ENCODE assay signal across 27 mouse cellular contexts in genomic region chr6:115613793-115614192, GRCm38 (mm10). TPM values are rescaled to one million over a fixed set of nuclear protein-coding genes. Genes with fewer than 3 reads are reported as not detected.
DNase-seq lines count a peak whose midpoint lies in the region; ATAC-seq and TF ChIP-seq lines count a peak whose summit lies in the region.
"Had no signal": no experiment of that assay in that cellular context is flagged by ENCODE, and none has a peak within 500 bp of the region (broad histone marks: within the 10 kb centered on the region; RNA-seq: fewer than 3 reads in every experiment).

No protein-coding gene starts in this region.

- H3K36me3 ChIP-seq in hindbrain, embryonic 13.5 days = peaks cover 87% of the 10 kb centered on the region
- H3K36me3 ChIP-seq in hindbrain, postnatal 0 days (ENCODE audit: insufficient read depth, low read length) = peaks cover 79% of the 10 kb centered on the region

- peak overlapping the region; percentile 24; the same call in 1 of the 2 replicates for H3K27ac ChIP-seq in cerebellum, adult 2 months (ENCODE audit: insufficient read depth, low read length)
- H3K27ac ChIP-seq in hindbrain, embryonic 13.5 days = peak overlapping the region; percentile 10; the same call in 1 of the 2 replicates
- no peak overlapping the region for H3K27ac ChIP-seq in hindbrain, postnatal 0 days
- peak overlapping the region; percentile 12 for H3K27ac ChIP-seq in olfactory bulb, adult 2 months (ENCODE audit: insufficient read depth, low read depth, low read length)
- H3K27ac ChIP-seq: embryonic facial prominence, embryonic 12.5 days; embryonic facial prominence, embryonic 15.5 days; forebrain, embryonic 15.5 days; heart, adult 2 months; heart, embryonic 10.5 days; heart, embryonic 13.5 days; hindbrain, embryonic 15.5 days; intestine, embryonic 15.5 days had no signal

- DNase-seq in cerebellum, adult 2 months = no peak
- DNase-seq in cerebellum, adult 8-10 months = no peak
- DNase-seq in hindbrain, postnatal 0 days (ENCODE audit: low spot score) = no peak
- DNase-seq in left cerebral cortex, postnatal 14 days (ENCODE audit: low spot score in 2 of 2) = peak; percentile 35 to 68
- no peak for DNase-seq in left cerebral cortex, adult 11 months (ENCODE audit: low spot score)
- no peak for DNase-seq in adrenal gland, adult 18-20 months (ENCODE audit: low spot score in 2 of 2)
- DNase-seq: adrenal gland, postnatal 10 days; adrenal gland, postnatal 36 days; cerebellum, adult 11-12 months; cerebellum, adult 9-11 months; gastrocnemius, postnatal 10 days; gastrocnemius, postnatal 36 days; heart, adult 2 months; heart, postnatal 14 days; heart, postnatal 4 days had no signal

- intact Hi-C loops in left cerebral cortex, postnatal 14 days (cut with DNase I) = no loop called here

- H3K27me3 ChIP-seq in cerebellum, adult 2 months (ENCODE audit: control insufficient read depth, insufficient read depth, low read length) = no peaks in the 10 kb centered on the region
- H3K27me3 ChIP-seq in hindbrain, embryonic 13.5 days = no peaks in the 10 kb centered on the region
- no peaks in the 10 kb centered on the region for H3K27me3 ChIP-seq in hindbrain, postnatal 0 days (ENCODE audit: insufficient read depth, low read length)
- H3K27me3 ChIP-seq: embryonic facial prominence, embryonic 12.5 days; embryonic facial prominence, embryonic 15.5 days; forebrain, embryonic 15.5 days; heart, embryonic 13.5 days; hindbrain, embryonic 15.5 days; intestine, embryonic 15.5 days had no signal

- peaks cover 7% of the 10 kb centered on the region for H3K4me1 ChIP-seq in cerebellum, adult 2 months (ENCODE audit: control insufficient read depth, insufficient read depth, low read length)
- no peaks in the 10 kb centered on the region for H3K4me1 ChIP-seq in hindbrain, embryonic 13.5 days (replicated peaks)
- no peaks in the 10 kb centered on the region for H3K4me1 ChIP-seq in hindbrain, postnatal 0 days (ENCODE audit: insufficient read depth, low read length)
- peaks cover 7% of the 10 kb centered on the region for H3K4me1 ChIP-seq in olfactory bulb, adult 2 months (ENCODE audit: control insufficient read depth, insufficient read depth, low read length)
- H3K4me1 ChIP-seq: embryonic facial prominence, embryonic 12.5 days; embryonic facial prominence, embryonic 15.5 days; forebrain, embryonic 15.5 days; heart, embryonic 10.5 days; heart, embryonic 13.5 days; hindbrain, embryonic 15.5 days; intestine, embryonic 15.5 days had no signal

- no peak overlapping the region for H3K4me3 ChIP-seq in cerebellum, adult 2 months (replicated peaks; ENCODE audit: insufficient read depth, low read depth, low read length)
- no peak overlapping the region for H3K4me3 ChIP-seq in hindbrain, embryonic 13.5 days
- H3K4me3 ChIP-seq in hindbrain, postnatal 0 days (ENCODE audit: low read length) = no peak overlapping the region
- no peak overlapping the region for H3K4me3 ChIP-seq in olfactory bulb, adult 2 months (ENCODE audit: insufficient read depth, low read depth, low read length)
- H3K4me3 ChIP-seq: embryonic facial prominence, embryonic 12.5 days; embryonic facial prominence, embryonic 15.5 days; forebrain, embryonic 15.5 days; heart, adult 2 months; heart, embryonic 10.5 days; heart, embryonic 13.5 days; hindbrain, embryonic 15.5 days; intestine, embryonic 15.5 days had no signal

- ATAC-seq in hindbrain, embryonic 13.5 days (ENCODE audit: low FRiP score) = no peak
- ATAC-seq in hindbrain, postnatal 0 days = no peak
- ATAC-seq: activated CD4-positive, CD25-positive, alpha-beta regulatory T cell, adult 4 months; forebrain, embryonic 15.5 days; intestine, embryonic 15.5 days had no signal

- no peak overlapping the region for H3K9ac ChIP-seq in hindbrain, embryonic 13.5 days
- no peak overlapping the region for H3K9ac ChIP-seq in hindbrain, postnatal 0 days (replicated peaks; ENCODE audit: low read length)
- H3K9ac ChIP-seq: embryonic facial prominence, embryonic 12.5 days; embryonic facial prominence, embryonic 15.5 days; forebrain, embryonic 15.5 days; heart, embryonic 13.5 days; hindbrain, embryonic 15.5 days; intestine, embryonic 15.5 days had no signal

- TF ChIP-seq CTCF in cerebellum, adult 2 months (IDR thresholded peaks at IDR 0.05; ENCODE audit: borderline replicate concordance, insufficient read depth, low read depth, low read length) = no peak
- TF ChIP-seq CTCF in hindbrain, postnatal 0 days (IDR thresholded peaks at IDR 0.05; ENCODE audit: low read depth) = no peak
- no peak for TF ChIP-seq CTCF in olfactory bulb, adult 2 months (IDR thresholded peaks at IDR 0.05; ENCODE audit: insufficient read depth, low read depth, low read length)

- H3K9me3 ChIP-seq in hindbrain, embryonic 13.5 days = no peaks in the 10 kb centered on the region
- no peaks in the 10 kb centered on the region for H3K9me3 ChIP-seq in hindbrain, postnatal 0 days (ENCODE audit: low read length)
- H3K9me3 ChIP-seq: embryonic facial prominence, embryonic 12.5 days; embryonic facial prominence, embryonic 15.5 days; forebrain, embryonic 15.5 days; heart, embryonic 10.5 days; heart, embryonic 13.5 days; hindbrain, embryonic 15.5 days; intestine, embryonic 15.5 days had no signal

- TF ChIP-seq POLR2A in cerebellum, adult 2 months (IDR thresholded peaks at IDR 0.05; ENCODE audit: borderline replicate concordance, insufficient read depth, low read length) = no peak
- TF ChIP-seq POLR2A in olfactory bulb, adult 2 months (IDR thresholded peaks at IDR 0.05; ENCODE audit: insufficient read depth, low read depth, low read length) = no peak

- H3K4me2 ChIP-seq in hindbrain, embryonic 13.5 days = no peak overlapping the region
- H3K4me2 ChIP-seq in hindbrain, postnatal 0 days (ENCODE audit: low read depth, low read length) = no peak overlapping the region
- H3K4me2 ChIP-seq: embryonic facial prominence, embryonic 12.5 days; embryonic facial prominence, embryonic 15.5 days; forebrain, embryonic 15.5 days; heart, embryonic 13.5 days; hindbrain, embryonic 15.5 days; intestine, embryonic 15.5 days had no signal

RNA-seq across cellular contexts. Expression of gene Mkrn2, which starts 12.1 kb away (rescaled TPM):
- 34.7 and 37.7 TPM in 2 replicates for polyA plus RNA-seq in cerebellum, adult 2 months (2012; rRNA removed)
- polyA plus RNA-seq in hindbrain, embryonic 13.5 days (2015; fragmentation: Nextera tagmentation; extraction: Ambion mirVana) = 30.2 and 36.7 TPM in 2 replicates
- total RNA-seq in hindbrain, postnatal 0 days (2014; rRNA removed) = 25.2 and 29.4 TPM in 2 replicates
- polyA plus RNA-seq in hindbrain, postnatal 0 days (2015; fragmentation: Nextera tagmentation; extraction: Ambion mirVana) = 37.4 and 40.6 TPM in 2 replicates
- 10 to 100 TPM; 35.5 to 42.0 TPM for total RNA-seq in left cerebral cortex, postnatal 14 days (2021)
- polyA plus RNA-seq in olfactory bulb, adult 2 months (2012; ENCODE audit: insufficient read depth, insufficient read length, low replicate concordance, missing spikeins) = not detected in 2 replicates
- total RNA-seq in adrenal gland, adult 18-20 months (2021) = 10 to 100 TPM; 34.8 to 37.9 TPM

RNA-seq across cellular contexts. Expression of gene Mkrn2os, which starts 21.4 kb away (rescaled TPM):
- polyA plus RNA-seq in cerebellum, adult 2 months (2012; rRNA removed) = 0.08 and 0.15 TPM in 2 replicates
- 0.26 and 0.63 TPM in 2 replicates for polyA plus RNA-seq in hindbrain, embryonic 13.5 days (2015; fragmentation: Nextera tagmentation; extraction: Ambion mirVana)
- total RNA-seq in hindbrain, postnatal 0 days (2014; rRNA removed) = not detected in 2 replicates
- 0.32 and 0.39 TPM in 2 replicates for polyA plus RNA-seq in hindbrain, postnatal 0 days (2015; fragmentation: Nextera tagmentation; extraction: Ambion mirVana)
- not detected for total RNA-seq in left cerebral cortex, postnatal 14 days (2021)
- polyA plus RNA-seq in olfactory bulb, adult 2 months (2012; ENCODE audit: insufficient read depth, insufficient read length, low replicate concordance, missing spikeins) = not detected in 2 replicates
- total RNA-seq in adrenal gland, adult 18-20 months (2021) = not detected
- total RNA-seq: adrenal gland, postnatal 36 days; common myeloid progenitor, adult 5-6 weeks; granulocyte monocyte progenitor cell, adult 5-6 weeks had no signal

Comparison
In these comparisons a context has a peak if more than half of its experiments do, and no peak if none do; other contexts are left out.
1. DNase-seq: peak in left cerebral cortex, postnatal 14 days (2 of 2); none in cerebellum, adult 2 months (0 of 2), cerebellum, adult 8-10 months (single experiment), hindbrain, postnatal 0 days (single experiment), left cerebral cortex, adult 11 months (single experiment) and adrenal gland, adult 18-20 months (0 of 2).
2. RNA of gene Mkrn2, which starts 12.1 kb away (polyA plus RNA-seq): 37.4 to 40.6 TPM in hindbrain, postnatal 0 days, 30.2 to 36.7 TPM in hindbrain, embryonic 13.5 days and 34.7 to 37.7 TPM in cerebellum, adult 2 months; not detected in olfactory bulb, adult 2 months; every median in the first group is over 10 times any median in the second.